ENCODE assay signal across 16 mouse cellular contexts in the genomic region with DNA sequence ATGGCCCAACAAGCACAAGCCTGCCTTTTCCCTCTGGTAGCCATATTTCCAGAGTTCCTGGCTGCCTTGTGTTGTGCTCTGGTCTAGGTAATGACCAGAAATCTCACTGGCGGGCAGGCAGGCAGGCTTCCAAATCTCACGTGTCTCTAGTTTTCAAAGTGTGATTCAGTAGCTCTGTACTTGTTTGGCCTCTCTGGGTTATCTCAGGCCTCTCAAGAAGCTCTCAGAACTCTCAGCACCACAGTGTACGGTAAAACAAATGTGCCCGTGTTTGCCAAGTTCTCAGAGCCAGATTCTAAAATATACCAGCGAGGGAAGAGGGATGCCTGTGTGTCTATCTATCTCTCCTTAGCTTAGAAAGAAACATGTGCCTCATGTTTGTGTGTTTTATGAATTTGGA. TPM values are rescaled to one million over a fixed set of nuclear protein-coding genes. Genes with fewer than 3 reads are reported as not detected.
DNase-seq lines count a peak whose midpoint lies in the region; ATAC-seq and TF ChIP-seq lines count a peak whose summit lies in the region.
"Had no signal": no experiment of that assay in that cellular context is flagged by ENCODE, and none has a peak within 500 bp of the region (broad histone marks: within the 10 kb centered on the region; RNA-seq: fewer than 3 reads in every experiment).

No protein-coding gene starts in this region.

- intact Hi-C loops in gastrocnemius, adult 2 months (cut with DNase I): no loop called here

- H3K4me1 ChIP-seq in heart, embryonic 16.5 days (ENCODE audit: control insufficient read depth, insufficient read depth, low read length): peaks cover 5% of the 10 kb centered on the region
- no peaks in the 10 kb centered on the region for H3K4me1 ChIP-seq in lung, embryonic 14.5 days (ENCODE audit: insufficient read depth)
- H3K4me1 ChIP-seq in forebrain, embryonic 13.5 days: no peaks in the 10 kb centered on the region
- H3K4me1 ChIP-seq: hindbrain, embryonic 15.5 days had no signal

- H3K9me3 ChIP-seq in heart, embryonic 16.5 days (replicated peaks; ENCODE audit: control insufficient read depth, low read length): no peaks in the 10 kb centered on the region
- no peaks in the 10 kb centered on the region for H3K9me3 ChIP-seq in lung, embryonic 14.5 days (ENCODE audit: low read depth, low read length)
- no peaks in the 10 kb centered on the region for H3K9me3 ChIP-seq in forebrain, embryonic 13.5 days (replicated peaks)
- H3K9me3 ChIP-seq: hindbrain, embryonic 15.5 days had no signal

- no peak overlapping the region for H3K4me3 ChIP-seq in gastrocnemius, adult 2 months
- H3K4me3 ChIP-seq in heart, embryonic 16.5 days (ENCODE audit: low read length): no peak overlapping the region
- no peak overlapping the region for H3K4me3 ChIP-seq in lung, embryonic 14.5 days (ENCODE audit: low read depth, low read length)
- H3K4me3 ChIP-seq in forebrain, embryonic 13.5 days: no peak overlapping the region
- H3K4me3 ChIP-seq: hindbrain, embryonic 15.5 days had no signal

- 19% methylated on average over 5 of the region's 5 CpGs for WGBS in heart, embryonic 16.5 days
- WGBS in lung, embryonic 14.5 days: 40% methylated on average over 5 of the region's 5 CpGs
- 82% methylated on average over 5 of the region's 5 CpGs for WGBS in forebrain, embryonic 13.5 days

- 0 out of 2 replicates have a peak overlapping the region, but pooled peaks have one; percentile 12 for H3K27ac ChIP-seq in gastrocnemius, adult 2 months
- no peak overlapping the region for H3K27ac ChIP-seq in heart, embryonic 16.5 days (ENCODE audit: low read length)
- no peak overlapping the region for H3K27ac ChIP-seq in lung, embryonic 14.5 days (ENCODE audit: low read depth)
- no peak overlapping the region for H3K27ac ChIP-seq in forebrain, embryonic 13.5 days
- H3K27ac ChIP-seq: hindbrain, embryonic 15.5 days; liver, embryonic 14.5 days had no signal

- no peak overlapping the region for H3K9ac ChIP-seq in heart, embryonic 16.5 days (ENCODE audit: low read length)
- no peak overlapping the region for H3K9ac ChIP-seq in lung, embryonic 14.5 days
- no peak overlapping the region for H3K9ac ChIP-seq in forebrain, embryonic 13.5 days
- H3K9ac ChIP-seq: hindbrain, embryonic 15.5 days; liver, embryonic 14.5 days had no signal

- no peak for DNase-seq in gastrocnemius, adult 2 months
- no peak for DNase-seq in gastrocnemius, postnatal 25 days
- DNase-seq in lung, embryonic 14.5 days: peak; percentile 30
- DNase-seq in testis, postnatal 10 days (ENCODE audit: low spot score): peak; percentile 49
- no peak for DNase-seq in right cerebral cortex, adult 2 months (ENCODE audit: low spot score in 2 of 2)
- DNase-seq: cerebellum, adult 9-11 months; embryo, embryonic 11 days; kidney, postnatal 14 days; right cerebral cortex, postnatal 14 days; thymus, postnatal 4 days had no signal

- no peak for TF ChIP-seq CTCF in gastrocnemius, adult 2 months (IDR thresholded peaks at IDR 0.05)
- TF ChIP-seq CTCF in lung, embryonic 14.5 days (IDR thresholded peaks at IDR 0.05; ENCODE audit: low read depth): no peak

- H3K36me3 ChIP-seq in heart, embryonic 16.5 days (ENCODE audit: control insufficient read depth, insufficient read depth): no peaks in the 10 kb centered on the region
- H3K36me3 ChIP-seq in lung, embryonic 14.5 days (ENCODE audit: insufficient read depth): no peaks in the 10 kb centered on the region
- no peaks in the 10 kb centered on the region for H3K36me3 ChIP-seq in forebrain, embryonic 13.5 days (ENCODE audit: poor library complexity, severe bottlenecking)
- H3K36me3 ChIP-seq: hindbrain, embryonic 15.5 days had no signal

- ATAC-seq in heart, embryonic 16.5 days (replicated peaks; ENCODE audit: extremely low read depth, insufficient read depth, low FRiP score): peak; percentile 90
- ATAC-seq in lung, embryonic 14.5 days (ENCODE audit: insufficient read depth): no peak
- ATAC-seq in forebrain, embryonic 13.5 days: no peak
- ATAC-seq in megakaryocyte progenitor cell, adult 5-6 weeks (replicated peaks; ENCODE audit: poor library complexity): no peak
- ATAC-seq: forebrain, embryonic 16.5 days had no signal

- H3K27me3 ChIP-seq in heart, embryonic 16.5 days (ENCODE audit: control insufficient read depth, insufficient read depth, low read length): peaks cover 81% of the 10 kb centered on the region
- H3K27me3 ChIP-seq in lung, embryonic 14.5 days (ENCODE audit: insufficient read depth, low read length): no peaks in the 10 kb centered on the region
- H3K27me3 ChIP-seq in forebrain, embryonic 13.5 days: no peaks in the 10 kb centered on the region
- H3K27me3 ChIP-seq: hindbrain, embryonic 15.5 days had no signal

- no peak overlapping the region for H3K4me2 ChIP-seq in heart, embryonic 16.5 days (ENCODE audit: low read depth, low read length)
- no peak overlapping the region for H3K4me2 ChIP-seq in lung, embryonic 14.5 days
- no peak overlapping the region for H3K4me2 ChIP-seq in forebrain, embryonic 13.5 days
- H3K4me2 ChIP-seq: hindbrain, embryonic 15.5 days had no signal

RNA-seq across cellular contexts. Expression of a gene that starts 14.7 kb away (rescaled TPM):
- total RNA-seq in gastrocnemius, adult 2 months (2021): 100 to 1,000 TPM; 156 to 196 TPM
- 100 to 1,000 TPM; 169 to 171 TPM for total RNA-seq in gastrocnemius, postnatal 25 days (2021)
- 16.2 and 18.5 TPM in 2 replicates for polyA plus RNA-seq in heart, embryonic 16.5 days (2015; fragmentation: Nextera tagmentation; extraction: Ambion mirVana)
- polyA plus RNA-seq in lung, embryonic 14.5 days (2014; fragmentation: Nextera tagmentation; extraction: Ambion mirVana): 15.9 and 16.3 TPM in 2 replicates
- 8.2 and 8.3 TPM in 2 replicates for polyA plus RNA-seq in forebrain, embryonic 13.5 days (2015; fragmentation: Nextera tagmentation; extraction: Ambion mirVana)
- total RNA-seq in megakaryocyte progenitor cell, adult 5-6 weeks (2015): 22.4 and 23.5 TPM in 2 replicates
- 33.5 and 36.4 TPM in 2 replicates for total RNA-seq in megakaryocyte progenitor cell, adult 5-6 weeks (2017)

RNA-seq across cellular contexts. Expression of a gene that starts 26.4 kb away (rescaled TPM):
- 10 to 100 TPM; 14.7 to 17.0 TPM for total RNA-seq in gastrocnemius, adult 2 months (2021)
- 10 to 100 TPM; 14.6 to 15.5 TPM for total RNA-seq in gastrocnemius, postnatal 25 days (2021)
- polyA plus RNA-seq in heart, embryonic 16.5 days (2015; fragmentation: Nextera tagmentation; extraction: Ambion mirVana): 54.1 and 59.6 TPM in 2 replicates
- polyA plus RNA-seq in lung, embryonic 14.5 days (2014; fragmentation: Nextera tagmentation; extraction: Ambion mirVana): 68.4 and 71.9 TPM in 2 replicates
- polyA plus RNA-seq in forebrain, embryonic 13.5 days (2015; fragmentation: Nextera tagmentation; extraction: Ambion mirVana): 18.4 and 20.2 TPM in 2 replicates
- total RNA-seq in megakaryocyte progenitor cell, adult 5-6 weeks (2015): 208 and 213 TPM in 2 replicates
- 44.7 and 47.3 TPM in 2 replicates for total RNA-seq in megakaryocyte progenitor cell, adult 5-6 weeks (2017)

Comparison
In these comparisons a context has a peak if more than half of its experiments do, and no peak if none do; other contexts are left out.
1. DNase-seq: peak in lung, embryonic 14.5 days (single experiment) and testis, postnatal 10 days (single experiment); none in gastrocnemius, adult 2 months (single experiment), gastrocnemius, postnatal 25 days (single experiment) and right cerebral cortex, adult 2 months (0 of 2).
2. RNA of a gene that starts 14.7 kb away (total RNA-seq): 156 to 196 TPM in gastrocnemius, adult 2 months and 169 to 171 TPM in gastrocnemius, postnatal 25 days; 22.4 to 36.4 TPM in megakaryocyte progenitor cell, adult 5-6 weeks; every median in the first group is over 4 times any median in the second.